Mouse (Mus musculus): ENCODE data around the gene Pde4a.

GRCm38 (mm10) chr9:21238004-21238732, 72.7 kb downstream of the Pde4a start:
- TF ChIP-seq CTCF (IDR thresholded peaks at IDR 0.05; ENCODE audit: low read depth) = no peak
- TF ChIP-seq EP300 (optimal IDR thresholded peaks at IDR 0.05) = no peak
